Mouse (Mus musculus) testis, adult 2 months (tissue): ENCODE measurements around the gene Ufsp2.

ENCODE experiments used
- CTCF ChIP-seq: fragments of 200-500 bp; IDR thresholded peaks from 2 replicates; pipeline ENCODE4 v1.5.1; 2012; ENCODE audit warnings: low read depth, mild to moderate bottlenecking, inconsistent platforms, low read length, moderate library complexity; ENCODE audit not compliant: control insufficient read depth, insufficient read depth, insufficient replicate concordance
- POLR2A ChIP-seq: fragments of 200-500 bp; IDR thresholded peaks from 2 replicates; pipeline ENCODE4 v1.6.1; 2012; ENCODE audit warnings: low read depth, mild to moderate bottlenecking, inconsistent platforms, low read length, moderate library complexity; ENCODE audit not compliant: control insufficient read depth

- no peak for TF ChIP-seq CTCF
- TF ChIP-seq POLR2A: no peak
Observed at GRCm38 (mm10) chr8:46022203-46022602, 46.9 kb downstream of the Ufsp2 start.
